Comparison of ENCODE assay signal across 25 mouse cellular contexts in genomic region chr17:84352790-84353154, GRCm38 (mm10).
DNase-seq lines count a peak whose midpoint lies in the region; ATAC-seq and TF ChIP-seq lines count a peak whose summit lies in the region.
"Had no signal": no experiment of that assay in that cellular context is flagged by ENCODE, and none has a peak within 500 bp of the region (broad histone marks: within the 10 kb centered on the region; RNA-seq: fewer than 3 reads in every experiment).

No protein-coding gene starts in this region.

- H3K9me3 ChIP-seq in liver, embryonic 13.5 days (replicated peaks): no peaks in the 10 kb centered on the region
- H3K9me3 ChIP-seq in liver, postnatal 0 days (ENCODE audit: low read length): no peaks in the 10 kb centered on the region
- H3K9me3 ChIP-seq: G1E; heart, embryonic 10.5 days; liver, embryonic 12.5 days; midbrain, embryonic 10.5 days; neural tube, embryonic 13.5 days had no signal

- intact Hi-C loops in heart, postnatal 14 days (cut with DNase I): no loop called here

- H3K36me3 ChIP-seq in liver, embryonic 13.5 days: peaks cover 20% of the 10 kb centered on the region
- no peaks in the 10 kb centered on the region; the same call in 1 of the 2 replicates for H3K36me3 ChIP-seq in liver, postnatal 0 days (replicated peaks; ENCODE audit: insufficient read depth, low read length)
- H3K36me3 ChIP-seq: neural tube, embryonic 13.5 days had no signal

- no peak for TF ChIP-seq CTCF in liver, postnatal 0 days (IDR thresholded peaks at IDR 0.05; ENCODE audit: low read depth)

- H3K4me2 ChIP-seq in liver, embryonic 13.5 days: no peak overlapping the region
- H3K4me2 ChIP-seq in liver, postnatal 0 days (ENCODE audit: low read depth, low read length): no peak overlapping the region
- H3K4me2 ChIP-seq: hindbrain, embryonic 14.5 days; neural tube, embryonic 13.5 days had no signal

- TF ChIP-seq EP300 in liver, postnatal 0 days (IDR thresholded peaks at IDR 0.05; ENCODE audit: low read depth): no peak

- H3K4me1 ChIP-seq in liver, embryonic 13.5 days (replicated peaks): peaks cover 37% of the 10 kb centered on the region
- H3K4me1 ChIP-seq in liver, postnatal 0 days (ENCODE audit: insufficient read depth): 0 out of 2 replicates have a peak, but pooled peaks cover 2% of the 10 kb centered on the region

- ATAC-seq in liver, embryonic 13.5 days (ENCODE audit: low read depth): no peak
- no peak for ATAC-seq in liver, postnatal 0 days
- ATAC-seq in megakaryocyte, adult 5-6 weeks (ENCODE audit: poor library complexity, severe bottlenecking): 0 out of 2 replicates have a peak, but pooled peaks have one; percentile 12
- ATAC-seq: forebrain, postnatal 0 days had no signal

- peak; percentile 40 for DNase-seq in heart, adult 11 months
- DNase-seq in heart, postnatal 14 days: no peak
- no peak for DNase-seq in liver, embryonic 13.5 days
- DNase-seq in liver, postnatal 0 days: no peak
- DNase-seq in brain, adult 2 months (ENCODE audit: low read depth, low spot score): peak; percentile 48
- no peak for DNase-seq in urinary bladder, postnatal 25 days (ENCODE audit: low spot score)
- no peak for DNase-seq in embryo, embryonic 11 days
- DNase-seq: cerebellum, adult 11-12 months; cerebellum, postnatal 36 days; forebrain, postnatal 0 days; heart, postnatal 10 days; kidney, adult 11 months; kidney, postnatal 10 days; layer of hippocampus, postnatal 36 days; right cerebral cortex, adult 18-20 months; thymus, adult 18-20 months; thymus, postnatal 4 days had no signal

- H3K27me3 ChIP-seq in liver, embryonic 13.5 days: no peaks in the 10 kb centered on the region
- no peaks in the 10 kb centered on the region for H3K27me3 ChIP-seq in liver, postnatal 0 days (ENCODE audit: insufficient read depth, low read length)
- H3K27me3 ChIP-seq: liver, embryonic 12.5 days; neural tube, embryonic 13.5 days had no signal

- no peak overlapping the region for H3K4me3 ChIP-seq in liver, embryonic 13.5 days (replicated peaks)
- no peak overlapping the region for H3K4me3 ChIP-seq in liver, postnatal 0 days (ENCODE audit: low read depth, low read length)
- H3K4me3 ChIP-seq: heart, embryonic 10.5 days; layer of hippocampus, adult 2 months; liver, embryonic 12.5 days; midbrain, embryonic 10.5 days; neural tube, embryonic 13.5 days had no signal

- no peak overlapping the region for H3K9ac ChIP-seq in liver, embryonic 13.5 days
- H3K9ac ChIP-seq in liver, postnatal 0 days (replicated peaks): no peak overlapping the region
- H3K9ac ChIP-seq: forebrain, postnatal 0 days; hindbrain, embryonic 14.5 days; liver, embryonic 12.5 days; neural tube, embryonic 13.5 days had no signal

- H3K27ac ChIP-seq in liver, embryonic 13.5 days: peak overlapping the region; percentile 22; the same call in 1 of the 2 replicates
- no peak overlapping the region for H3K27ac ChIP-seq in liver, postnatal 0 days (ENCODE audit: low read depth)
- H3K27ac ChIP-seq: heart, embryonic 10.5 days; hindbrain, embryonic 14.5 days; midbrain, embryonic 10.5 days; neural tube, embryonic 13.5 days had no signal

- 82% methylated on average over 3 of the region's 3 CpGs for whole genome bisulfite sequencing in liver, embryonic 13.5 days (ENCODE audit: insufficient replicate concordance)
- WGBS in liver, postnatal 0 days (ENCODE audit: insufficient replicate concordance): 78% methylated on average over 3 of the region's 3 CpGs

Comparison
In these comparisons a context has a peak if more than half of its experiments do, and no peak if none do; other contexts are left out.
1. DNase-seq: peak in heart, adult 11 months (single experiment) and brain, adult 2 months (single experiment); none in heart, postnatal 14 days (0 of 2), liver, embryonic 13.5 days (single experiment), liver, postnatal 0 days (single experiment), urinary bladder, postnatal 25 days (single experiment) and embryo, embryonic 11 days (single experiment).